10 mouse cellular contexts compared by ENCODE assay signal in genomic region chr3:38934780-38935179, GRCm38 (mm10). TPM values are rescaled to one million over a fixed set of nuclear protein-coding genes. Genes with fewer than 3 reads are reported as not detected.
DNase-seq lines count a peak whose midpoint lies in the region; ATAC-seq and TF ChIP-seq lines count a peak whose summit lies in the region.
"Had no signal": no experiment of that assay in that cellular context is flagged by ENCODE, and none has a peak within 500 bp of the region (broad histone marks: within the 10 kb centered on the region; RNA-seq: fewer than 3 reads in every experiment).

No protein-coding gene starts in this region.

- peak overlapping the region; percentile 0; the same call in 1 of the 2 replicates for H3K27ac ChIP-seq in kidney, embryonic 15.5 days
- no peak overlapping the region for H3K27ac ChIP-seq in kidney, embryonic 14.5 days (ENCODE audit: low read depth, low read length)
- 0 out of 2 replicates have a peak overlapping the region, but pooled peaks have one; percentile 5 for H3K27ac ChIP-seq in limb, embryonic 15.5 days
- H3K27ac ChIP-seq: heart, embryonic 15.5 days; liver, embryonic 15.5 days had no signal

- H3K27me3 ChIP-seq in kidney, embryonic 15.5 days: no peaks in the 10 kb centered on the region
- no peaks in the 10 kb centered on the region for H3K27me3 ChIP-seq in kidney, embryonic 14.5 days (ENCODE audit: control insufficient read depth, insufficient read depth, low read length)
- no peaks in the 10 kb centered on the region for H3K27me3 ChIP-seq in limb, embryonic 15.5 days
- H3K27me3 ChIP-seq: heart, embryonic 15.5 days; liver, embryonic 15.5 days had no signal

- no peak for ATAC-seq in kidney, embryonic 15.5 days (replicated peaks; ENCODE audit: low FRiP score)
- ATAC-seq in kidney, embryonic 14.5 days (ENCODE audit: low FRiP score, low TSS enrichment): no peak
- no peak for ATAC-seq in limb, embryonic 15.5 days (ENCODE audit: insufficient number of reproducible peaks, low FRiP score, low TSS enrichment, low read depth)
- ATAC-seq in cerebellum, adult (ENCODE audit: insufficient number of reproducible peaks, low FRiP score, low TSS enrichment): no peak

- 69% methylated on average over 7 of the region's 7 CpGs for WGBS in kidney, embryonic 15.5 days
- 87% methylated on average over 7 of the region's 7 CpGs for WGBS in kidney, embryonic 14.5 days
- WGBS in limb, embryonic 15.5 days: 30% methylated on average over 7 of the region's 7 CpGs

- no peaks in the 10 kb centered on the region for H3K9me3 ChIP-seq in kidney, embryonic 15.5 days (replicated peaks)
- H3K9me3 ChIP-seq in kidney, embryonic 14.5 days (ENCODE audit: control insufficient read depth, low read length): no peaks in the 10 kb centered on the region
- no peaks in the 10 kb centered on the region for H3K9me3 ChIP-seq in limb, embryonic 15.5 days
- H3K9me3 ChIP-seq: heart, embryonic 15.5 days; liver, embryonic 15.5 days had no signal

- peaks cover 22% of the 10 kb centered on the region for H3K4me1 ChIP-seq in kidney, embryonic 15.5 days
- H3K4me1 ChIP-seq in kidney, embryonic 14.5 days (ENCODE audit: control insufficient read depth, insufficient read depth, low read length): no peaks in the 10 kb centered on the region
- H3K4me1 ChIP-seq in limb, embryonic 15.5 days: peaks cover 32% of the 10 kb centered on the region
- H3K4me1 ChIP-seq: liver, embryonic 15.5 days had no signal

- H3K4me2 ChIP-seq in kidney, embryonic 15.5 days: no peak overlapping the region
- no peak overlapping the region for H3K4me2 ChIP-seq in kidney, embryonic 14.5 days (replicated peaks; ENCODE audit: low read depth, low read length)
- no peak overlapping the region for H3K4me2 ChIP-seq in limb, embryonic 15.5 days
- H3K4me2 ChIP-seq: heart, embryonic 15.5 days; liver, embryonic 15.5 days had no signal

- no peak overlapping the region for H3K9ac ChIP-seq in kidney, embryonic 15.5 days
- H3K9ac ChIP-seq in kidney, embryonic 14.5 days (ENCODE audit: low read depth, low read length): no peak overlapping the region
- H3K9ac ChIP-seq in limb, embryonic 15.5 days: no peak overlapping the region
- H3K9ac ChIP-seq: heart, embryonic 15.5 days; liver, embryonic 15.5 days had no signal

- no peak for TF ChIP-seq CTCF in brain, embryonic 14.5 days (IDR thresholded peaks at IDR 0.05; ENCODE audit: borderline replicate concordance, extremely low read depth, insufficient read depth, insufficient read length)

- peak; percentile 94 for DNase-seq in brain, embryonic 14.5 days (ENCODE audit: low read depth)
- DNase-seq in frontal cortex, postnatal 10 days (ENCODE audit: low spot score in 2 of 2): peak; percentile 33 to 37
- no peak for DNase-seq in embryo, embryonic 9.5 days (ENCODE audit: extremely low spot score)
- DNase-seq in yolk sac, embryonic 10.5 days (ENCODE audit: low spot score): no peak

- H3K36me3 ChIP-seq in kidney, embryonic 15.5 days: no peaks in the 10 kb centered on the region
- H3K36me3 ChIP-seq in kidney, embryonic 14.5 days (ENCODE audit: control insufficient read depth, insufficient read depth, low read length): no peaks in the 10 kb centered on the region
- no peaks in the 10 kb centered on the region for H3K36me3 ChIP-seq in limb, embryonic 15.5 days
- H3K36me3 ChIP-seq: heart, embryonic 15.5 days; liver, embryonic 15.5 days had no signal

- TF ChIP-seq POLR2A in brain, embryonic 14.5 days (IDR thresholded peaks at IDR 0.05; ENCODE audit: borderline replicate concordance, extremely low read depth, insufficient read depth, insufficient read length, poor library complexity, severe bottlenecking): no peak

- no peak overlapping the region for H3K4me3 ChIP-seq in kidney, embryonic 15.5 days (replicated peaks)
- H3K4me3 ChIP-seq in kidney, embryonic 14.5 days (ENCODE audit: low read length): no peak overlapping the region
- no peak overlapping the region for H3K4me3 ChIP-seq in limb, embryonic 15.5 days
- H3K4me3 ChIP-seq: heart, embryonic 15.5 days; liver, embryonic 15.5 days had no signal

RNA-seq across cellular contexts. Expression of gene Fat4, which starts 48.0 kb away (rescaled TPM):
- polyA plus RNA-seq in kidney, embryonic 15.5 days (2015; fragmentation: Nextera tagmentation; extraction: Ambion mirVana): 6.9 and 8.2 TPM in 2 replicates
- polyA plus RNA-seq in kidney, embryonic 14.5 days (2014; fragmentation: Nextera tagmentation; extraction: Ambion mirVana): 10.0 and 14.1 TPM in 2 replicates
- 13.9 and 20.9 TPM in 2 replicates for polyA plus RNA-seq in brain, embryonic 14.5 days (2012; rRNA removed)
- polyA plus RNA-seq in limb, embryonic 15.5 days (2015; fragmentation: Nextera tagmentation; extraction: Ambion mirVana): 9.5 and 13.3 TPM in 2 replicates

Comparison
In these comparisons a context has a peak if more than half of its experiments do, and no peak if none do; other contexts are left out.
1. DNase-seq: peak in brain, embryonic 14.5 days (single experiment) and frontal cortex, postnatal 10 days (2 of 2); none in embryo, embryonic 9.5 days (single experiment) and yolk sac, embryonic 10.5 days (single experiment).